Mouse (Mus musculus): ENCODE measurements around the gene Bex4.

DNA sequence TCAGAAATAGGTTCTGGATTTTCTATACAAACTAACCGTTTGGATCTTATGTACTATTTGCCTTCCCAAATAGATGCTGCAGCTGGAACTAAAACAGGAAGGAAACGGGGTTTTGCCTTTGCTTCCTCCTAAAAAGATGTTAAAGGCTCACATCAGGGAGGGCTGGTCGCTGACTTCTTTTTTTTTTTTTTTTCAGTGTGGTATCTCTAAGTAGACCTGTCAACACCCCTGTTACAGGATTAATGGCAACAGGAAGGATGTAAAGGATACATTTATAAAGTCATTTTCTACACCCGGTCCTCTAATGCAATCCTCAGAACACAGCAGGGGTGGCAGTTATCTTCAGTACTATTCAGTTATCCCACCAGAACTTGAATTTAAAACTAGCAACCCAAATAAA lies 23.8 kb upstream of the Bex4 start:
- TF ChIP-seq CTCF (conservative IDR thresholded peaks at IDR 0.05 in 1 of 2, IDR thresholded peaks at IDR 0.05 in 1 of 2; ENCODE audit: low read depth in 2 of 2, low read length in 2 of 2): no peak
- TF ChIP-seq ETS1 (conservative IDR thresholded peaks at IDR 0.05; ENCODE audit: low read depth, low read length): no peak
- no peak for TF ChIP-seq EP300 (IDR thresholded peaks at IDR 0.05; ENCODE audit: low read length)
- TF ChIP-seq BHLHE40 (IDR thresholded peaks at IDR 0.05; ENCODE audit: low read depth, low read length): no peak
- no peak for TF ChIP-seq MAX (IDR thresholded peaks at IDR 0.05; ENCODE audit: low read length)
- no peak for TF ChIP-seq NELFE (IDR thresholded peaks at IDR 0.05; ENCODE audit: low read depth, low read length)
- no peak for TF ChIP-seq ZNF384 (IDR thresholded peaks at IDR 0.05; ENCODE audit: low read depth, low read length)
- no peak for TF ChIP-seq JUND (conservative IDR thresholded peaks at IDR 0.05; ENCODE audit: low read depth, low read length)
